Mouse (Mus musculus) small intestine, adult 2 months (tissue): ENCODE results near the gene Sema6d.

Experiments used
- CTCF ChIP-seq: fragments of 200-500 bp; IDR thresholded peaks from 2 replicates; pipeline ENCODE4 v1.5.1; 2012; ENCODE audit warnings: low read depth, mild to moderate bottlenecking, control low read depth, inconsistent platforms, low read length, moderate library complexity, mixed read lengths; ENCODE audit not compliant: insufficient replicate concordance, insufficient read length; ENCODE audit errors: extremely low read depth
- POLR2A ChIP-seq: fragments of 200-500 bp; IDR thresholded peaks from 2 replicates; pipeline ENCODE4 v1.6.1; 2012; ENCODE audit warnings: low read depth, mild to moderate bottlenecking, control low read depth, inconsistent platforms, low read length, moderate library complexity

- TF ChIP-seq POLR2A, result no peak
- TF ChIP-seq CTCF, result no peak
These were observed 515.6 kb downstream of the Sema6d start for GRCm38 (mm10) chr2:124605341-124605740.
